Mouse (Mus musculus) erythroblast, embryonic 14.5 days (primary cell): Measurements from ENCODE around the gene Sun5.

ENCODE experiments used
- GATA1 ChIP-seq: IDR thresholded peaks from 2 replicates; pipeline ENCODE4 v1.6.1; 2012; ENCODE audit warnings: low read length, inconsistent platforms, mixed read lengths
- TAL1 ChIP-seq: IDR thresholded peaks from 3 replicates; pipeline ENCODE4 v1.6.1; 2012; ENCODE audit warnings: low read length, inconsistent platforms, mixed read lengths

- TF ChIP-seq GATA1 (no peak), TAL1 (no peak)
Observed at GRCm38 (mm10) chr2:153851030-153851360, 19.9 kb downstream of the Sun5 start.
